Mouse (Mus musculus): ENCODE data around the gene Fgd5.

Fgd5 gene

DNA sequence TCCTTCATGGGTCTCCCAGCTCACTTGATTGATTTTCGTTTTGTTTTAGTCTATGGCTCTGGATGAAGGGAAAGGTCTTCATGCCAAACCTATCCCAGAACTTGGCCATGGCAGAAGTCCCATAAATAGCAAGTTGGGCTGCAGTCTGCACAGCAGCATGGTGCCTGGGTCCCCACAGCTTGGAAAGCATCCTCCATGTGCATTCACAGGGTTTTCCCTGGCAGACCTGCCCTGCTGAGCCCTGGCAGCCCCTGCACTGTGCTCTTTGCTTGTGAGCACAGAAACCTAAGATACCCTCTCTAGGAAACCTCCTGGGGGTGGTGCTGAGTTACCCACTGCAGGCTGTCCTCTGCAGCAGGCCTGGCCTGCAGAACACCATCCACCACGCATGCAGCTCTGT is 32.2 kb downstream of the Fgd5 start:
- no peak for DNase-seq

- no peak for DNase-seq
Observed at GRCm38 (mm10) chr6:92012413-92012812, 33.7 kb downstream of the Fgd5 start.

- DNase-seq: no peak
Observed at GRCm38 (mm10) chr6:92013035-92013434, 34.4 kb downstream of the Fgd5 start.

DNA sequence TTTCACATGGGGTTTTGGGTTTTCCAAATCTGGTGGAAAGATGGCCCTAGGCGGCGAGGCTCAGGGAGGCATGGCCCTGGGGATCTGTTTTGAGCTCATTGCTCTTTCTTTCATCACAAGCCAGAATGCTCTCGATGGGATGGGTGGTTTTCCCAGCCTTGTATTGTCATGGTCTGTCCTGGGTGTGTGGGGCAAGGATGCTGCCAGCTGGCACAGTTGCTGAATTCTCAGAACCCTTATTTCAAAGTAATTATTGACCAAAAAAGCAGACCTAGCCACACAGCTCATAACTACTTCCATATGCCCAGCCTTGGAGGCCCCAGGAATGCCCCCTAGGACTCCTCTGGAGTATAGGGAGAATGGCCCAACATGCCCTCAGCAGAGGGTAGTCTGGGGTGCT is 34.9 kb downstream of the Fgd5 start:
- DNase-seq: no peak

DNA sequence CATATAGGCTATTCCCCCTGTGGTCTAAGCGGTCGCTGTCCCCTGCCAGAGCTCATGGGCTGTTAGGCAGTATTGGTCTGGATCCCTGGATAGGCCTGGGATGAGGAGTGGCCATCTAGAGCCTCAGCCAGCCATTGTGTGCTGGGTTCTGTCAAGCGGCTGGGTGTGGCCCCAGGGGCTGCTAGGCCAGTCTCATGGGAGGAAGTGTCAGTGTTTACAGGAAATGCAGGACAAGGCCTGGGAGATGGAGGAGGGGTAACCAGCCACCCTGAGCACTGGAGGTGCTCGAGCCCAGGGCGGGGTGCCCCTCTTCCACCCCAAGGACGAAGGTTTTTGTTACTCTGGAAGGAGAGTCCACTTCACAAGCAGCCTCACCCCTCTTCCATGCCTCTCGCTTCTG is 36.3 kb downstream of the Fgd5 start:
- DNase-seq: peak; percentile 86

DNA sequence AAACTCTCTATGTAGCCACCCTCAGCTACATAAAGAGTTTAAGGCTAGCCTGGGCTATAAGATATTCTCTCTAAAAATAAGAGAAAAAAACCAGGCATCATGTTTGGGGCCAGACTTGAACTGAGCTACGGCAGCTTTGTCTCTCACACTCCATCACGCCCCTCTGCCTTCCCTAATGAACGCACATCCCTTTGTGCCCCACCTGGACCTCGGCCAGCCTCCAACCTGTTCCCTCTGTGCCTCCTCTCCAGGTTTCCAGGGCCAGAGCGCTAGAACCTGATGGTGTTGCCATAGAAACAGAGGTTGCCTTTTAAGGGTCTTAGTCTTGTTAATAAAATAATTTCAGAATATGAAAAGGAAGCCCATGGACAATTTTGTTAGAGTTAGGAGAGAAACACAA is 37.2 kb downstream of the Fgd5 start:
- DNase-seq: no peak

GRCm38 (mm10) chr6:92016738-92017137 is 38.1 kb downstream of the Fgd5 start:
- DNase-seq: no peak

DNA sequence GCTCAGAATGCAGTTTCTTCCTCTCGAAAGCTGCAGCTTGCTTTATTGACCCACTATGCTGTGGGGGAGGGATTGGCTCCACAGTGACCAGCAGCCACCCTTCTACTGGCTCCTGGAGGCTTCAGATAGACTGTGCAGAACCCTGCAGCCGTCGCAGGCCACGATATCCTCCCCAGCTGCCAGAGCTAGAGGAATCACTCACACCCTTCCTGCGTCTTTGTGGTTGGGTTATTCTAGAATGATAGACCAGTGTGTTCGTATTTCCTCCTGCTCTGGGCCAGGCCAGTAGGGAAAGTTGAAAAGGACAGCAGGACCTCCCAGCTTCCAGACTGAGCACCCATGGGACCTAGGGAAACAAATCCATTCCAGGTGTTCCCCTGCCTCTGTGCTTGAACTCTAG is 39.7 kb downstream of the Fgd5 start:
- peak; percentile 50 for DNase-seq

DNA sequence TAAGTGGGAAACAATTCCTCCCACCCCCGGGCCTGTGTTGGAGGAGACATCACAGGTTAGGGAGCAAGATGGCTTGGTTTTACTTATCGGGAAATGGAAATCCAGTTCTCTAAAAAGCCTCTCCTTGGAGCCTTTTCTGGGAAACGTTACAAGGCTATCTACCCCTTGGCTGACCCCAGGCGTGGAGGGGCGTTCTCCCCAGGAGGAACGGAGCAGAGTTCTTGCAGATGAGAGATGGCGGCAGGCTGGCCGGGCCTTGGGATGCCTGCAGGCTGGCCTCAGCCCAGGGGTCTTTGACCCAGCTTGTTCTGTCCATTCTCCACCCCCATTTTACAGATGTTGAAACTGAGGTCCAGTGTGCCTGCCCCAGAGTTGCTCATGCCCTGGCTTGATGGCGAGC is 42.4 kb downstream of the Fgd5 start:
- no peak for DNase-seq

GRCm38 (mm10) chr6:92021506-92021905 is 42.8 kb downstream of the Fgd5 start:
- DNase-seq: no peak

GRCm38 (mm10) chr6:92025252-92025651 is 46.6 kb downstream of the Fgd5 start:
- DNase-seq: no peak

DNA sequence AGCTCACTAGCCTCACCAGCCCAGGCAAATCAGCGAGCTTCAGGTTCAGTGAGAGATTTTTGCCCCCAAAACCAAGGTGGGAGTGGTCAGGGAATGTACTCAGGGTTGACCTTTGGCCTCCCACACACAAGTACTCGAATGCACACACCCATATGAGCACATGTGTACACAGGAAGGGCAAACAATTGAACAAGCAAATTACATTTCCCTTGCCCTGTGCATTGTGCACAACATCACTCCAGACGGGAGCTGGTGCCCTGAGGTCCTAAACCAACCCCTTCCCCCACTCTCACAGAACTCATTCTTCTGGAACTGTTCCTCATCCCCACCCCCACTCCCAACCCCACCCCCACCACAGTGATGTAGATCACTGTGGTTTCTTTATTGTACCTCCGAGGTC is 48.7 kb downstream of the Fgd5 start:
- DNase-seq: no peak

- peak; percentile 57 for DNase-seq
Observed at GRCm38 (mm10) chr6:92030646-92031045, 52.0 kb downstream of the Fgd5 start.

GRCm38 (mm10) chr6:92034713-92035112 is 56.0 kb downstream of the Fgd5 start:
- DNase-seq: peak; percentile 92

GRCm38 (mm10) chr6:92036372-92036771 is 57.7 kb downstream of the Fgd5 start:
- DNase-seq: peak; percentile 73

DNA sequence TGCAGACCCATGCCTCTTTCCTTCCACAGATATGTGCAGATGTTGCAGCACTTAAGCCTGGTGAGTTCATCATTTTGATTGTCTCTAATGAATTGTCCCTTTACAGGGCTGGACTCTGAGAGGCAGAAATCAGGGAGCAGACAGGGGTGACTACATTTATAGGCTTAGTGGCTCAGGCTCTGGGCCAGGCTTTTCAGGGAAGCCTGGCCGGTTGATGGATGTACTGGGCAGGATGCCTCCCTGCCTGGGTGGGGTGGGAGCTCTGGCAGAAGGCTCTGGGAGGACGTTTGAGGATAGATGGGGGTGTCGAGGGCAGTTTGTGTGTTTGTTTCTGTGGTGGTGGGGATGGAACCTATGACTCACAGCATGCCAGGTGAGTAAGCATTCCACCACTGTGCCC is 59.5 kb downstream of the Fgd5 start:
- peak; percentile 47 for DNase-seq

DNA sequence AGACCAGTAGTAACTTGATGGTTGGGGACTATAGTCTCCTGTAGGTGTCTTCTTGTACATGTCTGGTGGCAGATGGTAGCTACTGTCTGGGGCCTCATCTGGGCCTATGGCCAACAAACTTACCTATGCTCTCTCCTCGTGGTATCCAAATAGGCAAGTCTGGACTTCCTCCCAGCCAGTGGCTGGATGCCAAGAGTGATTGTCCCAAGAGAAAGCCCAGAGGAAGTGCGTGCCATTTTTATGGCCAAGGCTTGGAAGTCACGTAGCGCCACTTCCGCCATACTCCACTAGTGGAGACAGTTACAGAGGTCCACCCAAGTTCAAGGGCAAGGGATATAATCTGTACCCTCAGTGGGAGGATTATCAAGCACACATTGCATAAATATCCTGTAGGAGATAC is 62.6 kb downstream of the Fgd5 start:
- DNase-seq: peak; percentile 75

DNA sequence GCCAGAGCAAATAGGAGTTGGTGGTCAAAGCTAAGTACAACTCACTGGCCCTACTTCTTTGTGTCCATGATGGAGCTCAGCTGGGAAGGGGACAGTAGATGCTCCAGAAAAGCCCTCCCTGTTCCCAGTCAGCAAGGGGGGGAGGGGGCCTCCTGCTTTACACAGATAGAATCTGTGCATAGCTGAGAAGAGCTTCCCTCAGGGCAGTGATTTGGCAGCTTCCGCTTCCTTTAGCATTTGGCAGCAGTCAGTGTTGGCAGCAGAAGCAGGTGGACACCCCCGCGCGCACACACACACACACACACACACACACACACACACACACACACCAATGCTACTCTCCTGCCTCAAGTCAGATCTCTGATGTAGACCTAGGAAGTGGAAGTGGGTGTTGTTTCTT is 63.4 kb downstream of the Fgd5 start:
- DNase-seq: peak; percentile 68

DNA sequence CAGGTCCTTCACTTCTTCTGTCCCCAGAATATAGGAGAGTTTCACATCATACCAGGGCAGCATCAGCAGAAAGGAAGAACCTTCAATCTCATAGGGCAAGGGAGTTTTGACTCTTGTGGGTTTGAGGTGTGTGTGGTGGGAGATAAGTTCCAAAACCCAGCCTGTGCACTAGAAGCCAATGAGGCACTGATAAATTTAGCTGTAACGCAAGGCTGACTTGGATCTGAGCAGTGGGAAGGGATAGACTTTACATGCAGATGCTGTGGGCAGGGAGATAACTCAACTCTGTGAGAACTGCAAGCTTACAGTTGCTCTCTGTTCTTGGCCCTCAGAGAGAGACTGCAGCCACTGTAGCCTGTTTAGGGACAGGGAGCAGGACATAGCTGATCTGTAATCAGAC is 64.2 kb downstream of the Fgd5 start:
- DNase-seq: no peak

DNA sequence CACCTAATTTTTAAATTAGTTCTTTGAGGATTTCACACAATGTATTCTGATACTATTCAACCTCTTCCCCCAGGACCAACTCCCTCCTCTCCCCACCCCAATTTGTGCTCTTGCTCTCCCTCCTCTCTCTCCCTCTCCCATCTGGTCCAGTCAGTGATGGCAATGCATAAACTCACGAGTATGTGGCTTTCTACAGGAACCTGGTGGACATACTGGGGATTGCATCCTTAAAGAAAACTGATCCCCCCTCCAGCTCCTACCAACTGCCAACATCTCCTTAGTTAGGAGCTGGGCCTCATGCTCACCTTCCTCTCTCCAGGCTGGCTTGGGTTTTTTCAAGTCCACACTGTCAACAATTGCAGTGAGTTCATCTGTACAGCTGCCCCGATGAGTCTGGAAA is 79.1 kb downstream of the Fgd5 start:
- no peak for DNase-seq

GRCm38 (mm10) chr6:92061725-92062124 is 83.0 kb downstream of the Fgd5 start:
- DNase-seq: peak; percentile 29

GRCm38 (mm10) chr6:92063452-92063851 is 84.8 kb downstream of the Fgd5 start:
- DNase-seq: peak; percentile 49

GRCm38 (mm10) chr6:92064101-92064500 is 85.4 kb downstream of the Fgd5 start:
- DNase-seq: no peak

DNA sequence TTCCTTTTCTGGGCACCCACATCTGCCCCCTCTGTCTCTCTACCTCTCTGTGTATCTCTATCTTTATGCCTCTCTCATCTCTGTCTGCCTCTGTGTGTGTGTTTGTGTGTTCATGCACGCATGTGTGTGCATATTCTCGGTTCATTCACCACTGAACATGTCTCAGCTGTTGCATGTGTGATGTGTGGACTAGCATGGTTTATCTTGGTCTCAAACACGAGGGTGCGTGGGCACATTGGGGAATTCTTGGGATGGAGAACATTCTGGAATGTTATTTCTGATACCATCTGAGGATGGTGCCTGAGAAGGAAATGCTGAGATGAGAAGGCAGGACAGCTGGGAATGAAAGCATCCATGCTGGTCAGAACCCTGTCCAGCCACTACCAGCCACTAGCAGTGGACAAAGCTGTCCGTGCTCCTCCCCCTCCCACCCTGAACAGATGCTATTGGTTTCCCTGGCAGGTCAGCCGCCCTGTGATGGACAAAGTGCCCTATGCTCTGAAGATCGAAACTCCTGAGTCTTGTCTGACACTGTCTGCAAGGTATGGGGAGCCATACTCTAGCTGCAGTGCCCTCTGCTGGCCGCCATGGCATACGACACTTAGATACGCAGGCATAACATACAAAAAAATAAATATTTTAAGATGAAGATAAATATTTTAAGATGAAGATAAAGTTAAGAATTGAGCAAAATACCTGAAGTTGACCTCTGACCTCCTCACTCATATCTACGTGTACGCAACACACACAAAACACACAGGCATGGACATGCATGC is 87.2 kb downstream of the Fgd5 start:
- DNase-seq: peak; percentile 62

- peak; percentile 75 for DNase-seq
Observed at GRCm38 (mm10) chr6:92067146-92067790, 88.6 kb downstream of the Fgd5 start.

All from lung, postnatal 36 days (tissue).